Mouse (Mus musculus) C2C12 (cell line): ENCODE data around the gene Rps3. TPM values are rescaled to one million over a fixed set of nuclear protein-coding genes. Genes with fewer than 3 reads are reported as not detected.

Experiments
- H3K27me3 ChIP-seq: one replicate; pipeline ENCODE4 v1.6.1; 2011; ENCODE audit not compliant: control insufficient read depth, insufficient read depth, insufficient read length
- H3K36me3 ChIP-seq: one replicate; pipeline ENCODE4 v1.6.1; 2011; ENCODE audit not compliant: control insufficient read depth, insufficient read depth
- H3K4me3 ChIP-seq: one replicate; pipeline ENCODE4 v1.5.1; 2011; ENCODE audit warnings: mild to moderate bottlenecking, control low read depth; ENCODE audit not compliant: poor library complexity, insufficient read depth, severe bottlenecking
- H3K79me2 ChIP-seq: one replicate; pipeline ENCODE4 v1.6.1; 2011; ENCODE audit not compliant: control insufficient read depth, insufficient read depth
- H3K79me3 ChIP-seq: one replicate; pipeline ENCODE4 v1.6.1; 2011; ENCODE audit warnings: low read depth, control low read depth
- H3ac ChIP-seq: one replicate; pipeline ENCODE3; 2011; ENCODE audit warnings: low read depth; ENCODE audit not compliant: control insufficient read depth, insufficient read length
- CEBPB ChIP-seq: IDR thresholded peaks from one replicate; pipeline ENCODE4 v1.6.1; 2011; ENCODE audit warnings: low read depth, mild to moderate bottlenecking, control low read depth, moderate library complexity
- CTCF ChIP-seq: IDR thresholded peaks from one replicate; pipeline ENCODE4 v1.5.1; 2011; ENCODE audit not compliant: control insufficient read depth, insufficient read depth, insufficient read length
- FOSL1 ChIP-seq: IDR thresholded peaks from one replicate; pipeline ENCODE4 v1.8.0; 2011; ENCODE audit warnings: mild to moderate bottlenecking, low read length; ENCODE audit not compliant: poor library complexity, insufficient read depth, severe bottlenecking
- MAX ChIP-seq: IDR thresholded peaks from one replicate; pipeline ENCODE4 v1.6.1; 2011; ENCODE audit warnings: mild to moderate bottlenecking, control low read depth
- MYOD1 ChIP-seq: IDR thresholded peaks from one replicate; pipeline ENCODE4 v1.6.1; 2011; ENCODE audit warnings: low read depth; ENCODE audit not compliant: control insufficient read depth, insufficient read length
- MYOG ChIP-seq: IDR thresholded peaks from one replicate; pipeline ENCODE4 v1.6.1; 2011; ENCODE audit not compliant: control insufficient read depth, insufficient read length; ENCODE audit errors: extremely low read depth
- USF1 ChIP-seq: IDR thresholded peaks from one replicate; pipeline ENCODE4 v1.6.1; 2011; ENCODE audit warnings: low read depth, mild to moderate bottlenecking, control low read depth, moderate library complexity
- polyA plus RNA-seq: library from polyadenylated mRNA; unstranded; fragments of >200 nt; fragmentation: generic; extraction: Trizol; gene quantifications from one replicate; pipeline ENCODE4 v1.2.1, GENCODE M21; 2012; ENCODE audit warnings: missing spikeins

Gene Rps3
- polyA plus RNA-seq, 1 experiment, result 2,967 TPM

GRCm38 (mm10) chr7:99450703-99451102 is 32.8 kb downstream of the Rps3 start:
- no peaks in the 10 kb centered on the region for H3K79me3 ChIP-seq
- TF ChIP-seq MAX (peak; percentile 38), CTCF (peak; percentile 45), CEBPB (no peak), USF1 (no peak), MYOG (no peak), FOSL1 (no peak), MYOD1 (no peak)
- H3K4me3 ChIP-seq, result no peak overlapping the region
- H3K36me3 ChIP-seq, result no peaks in the 10 kb centered on the region
- H3ac ChIP-seq, result no peak overlapping the region
- no peaks in the 10 kb centered on the region for H3K27me3 ChIP-seq
- H3K79me2 ChIP-seq, result no peaks in the 10 kb centered on the region

- Histone ChIP-seq H3ac (no peak overlapping the region), H3K79me3 (no peaks in the 10 kb centered on the region), H3K27me3 (no peaks in the 10 kb centered on the region), H3K4me3 (no peak overlapping the region), H3K36me3 (no peaks in the 10 kb centered on the region), H3K79me2 (no peaks in the 10 kb centered on the region)
- no peak for TF ChIP-seq MAX
- no peak for TF ChIP-seq CEBPB
- TF ChIP-seq CTCF, result no peak
- TF ChIP-seq USF1, result no peak
- TF ChIP-seq MYOD1, result no peak
- no peak for TF ChIP-seq MYOG
- no peak for TF ChIP-seq FOSL1
Observed at GRCm38 (mm10) chr7:99449751-99450150, 33.8 kb downstream of the Rps3 start.

GRCm38 (mm10) chr7:99449063-99449462 is 34.5 kb downstream of the Rps3 start:
- H3K79me2 ChIP-seq, result no peaks in the 10 kb centered on the region
- H3K27me3 ChIP-seq, result no peaks in the 10 kb centered on the region
- no peak overlapping the region for H3ac ChIP-seq
- no peaks in the 10 kb centered on the region for H3K79me3 ChIP-seq
- TF ChIP-seq MYOD1 (no peak), CEBPB (no peak), CTCF (no peak), USF1 (no peak), MAX (no peak), MYOG (no peak), FOSL1 (no peak)
- H3K4me3 ChIP-seq, result no peak overlapping the region
- no peaks in the 10 kb centered on the region for H3K36me3 ChIP-seq

- no peak overlapping the region for H3ac ChIP-seq
- H3K4me3 ChIP-seq, result no peak overlapping the region
- no peaks in the 10 kb centered on the region for H3K79me2 ChIP-seq
- TF ChIP-seq FOSL1 (no peak), CTCF (no peak), MYOD1 (no peak), USF1 (no peak), MAX (no peak), MYOG (no peak), CEBPB (no peak)
- H3K79me3 ChIP-seq, result no peaks in the 10 kb centered on the region
- no peaks in the 10 kb centered on the region for H3K27me3 ChIP-seq
- H3K36me3 ChIP-seq, result no peaks in the 10 kb centered on the region
Observed at GRCm38 (mm10) chr7:99448619-99449018, 34.9 kb downstream of the Rps3 start.

- Histone ChIP-seq H3K79me3 (no peaks in the 10 kb centered on the region), H3K27me3 (no peaks in the 10 kb centered on the region), H3K36me3 (no peaks in the 10 kb centered on the region), H3ac (no peak overlapping the region), H3K79me2 (no peaks in the 10 kb centered on the region), H3K4me3 (no peak overlapping the region)
- TF ChIP-seq MYOG (no peak), MAX (no peak), FOSL1 (no peak), MYOD1 (no peak), CTCF (no peak), USF1 (no peak), CEBPB (no peak)
Observed at GRCm38 (mm10) chr7:99447323-99447722, 36.2 kb downstream of the Rps3 start.

GRCm38 (mm10) chr7:99445833-99446232 is 37.7 kb downstream of the Rps3 start:
- H3K36me3 ChIP-seq, result no peaks in the 10 kb centered on the region
- H3K79me3 ChIP-seq, result no peaks in the 10 kb centered on the region
- TF ChIP-seq MYOD1 (no peak), CEBPB (no peak), CTCF (no peak), USF1 (no peak), MAX (no peak), MYOG (no peak), FOSL1 (no peak)
- H3K27me3 ChIP-seq, result no peaks in the 10 kb centered on the region
- H3K4me3 ChIP-seq, result no peak overlapping the region
- no peaks in the 10 kb centered on the region for H3K79me2 ChIP-seq
- H3ac ChIP-seq, result no peak overlapping the region
